Mouse (Mus musculus) embryonic facial prominence, embryonic 14.5 days (tissue): ENCODE data around the gene Myo1f. TPM values are rescaled to one million over a fixed set of nuclear protein-coding genes. Genes with fewer than 3 reads are reported as not detected.
A peak's percentile ranks its signal among the peaks of the same experiment; 100 is the strongest.

Source experiments
- ATAC-seq: fragments of 200-750 bp; cut with Nextera tagmentation; 2 replicates; pipeline ENCODE4 v1.8.0; 2017; ENCODE audit warnings: low read depth, moderate number of reproducible peaks, moderate TSS enrichment
- DNase-seq: peaks from one replicate; pipeline ENCODE4 v3.0.0-alpha.2; 2015; ENCODE audit warnings: low spot score
- H3K27ac ChIP-seq: fragments of 300-500 bp; sonication (generic); replicated peaks from 2 replicates; pipeline ENCODE4 v1.5.1; 2014; ENCODE audit warnings: low read depth, mild to moderate bottlenecking, low read length, moderate library complexity
- H3K27me3 ChIP-seq: fragments of 300-500 bp; sonication (generic); replicated peaks from 2 replicates; pipeline ENCODE4 v1.6.1; 2014; ENCODE audit warnings: low read length; ENCODE audit not compliant: control insufficient read depth, insufficient read depth
- H3K36me3 ChIP-seq: fragments of 300-500 bp; sonication (generic); 2 replicates; pipeline ENCODE4 v1.6.1; 2014; ENCODE audit warnings: low read length, mixed read lengths; ENCODE audit not compliant: control insufficient read depth, insufficient read depth
- H3K4me1 ChIP-seq: fragments of 300-500 bp; sonication (generic); 2 replicates; pipeline ENCODE4 v1.6.1; 2014; ENCODE audit warnings: antibody characterized with exemption, low read length; ENCODE audit not compliant: control insufficient read depth, insufficient read depth
- H3K4me2 ChIP-seq: fragments of 300-500 bp; sonication (generic); 2 replicates; pipeline ENCODE4 v1.6.1; 2014; ENCODE audit warnings: low read depth, mild to moderate bottlenecking, low read length, moderate library complexity, mixed read lengths
- H3K4me3 ChIP-seq: fragments of 300-500 bp; sonication (generic); 2 replicates; pipeline ENCODE4 v1.5.1; 2014; ENCODE audit warnings: low read depth, mild to moderate bottlenecking, low read length
- H3K9ac ChIP-seq: fragments of 300-500 bp; sonication (generic); 2 replicates; pipeline ENCODE4 v1.6.1; 2014; ENCODE audit warnings: low read depth, mild to moderate bottlenecking, low read length, moderate library complexity, mixed read lengths
- H3K9me3 ChIP-seq: fragments of 300-500 bp; sonication (generic); 2 replicates; pipeline ENCODE4 v1.6.1; 2016; ENCODE audit warnings: low read length; ENCODE audit not compliant: control insufficient read depth
- WGBS: fragments of 180-500 bp; shearing (Covaris S2); extraction: QIAGEN DNeasy Blood & Tissue Kit; methylation state at CpG from one replicate; pipeline ENCODE4 v1.1.7; 2014; 5-methylcytosine and 5-hydroxymethylcytosine counted together
- polyA plus RNA-seq: library from polyadenylated mRNA; unstranded; fragments of >200 nt; fragmentation: Nextera tagmentation; extraction: Ambion mirVana; gene quantifications from 2 replicates; pipeline ENCODE4 v1.2.1, GENCODE M21; 2014

Gene Myo1f
- polyA plus RNA-seq, 1 experiment from 2014 or later = 4.1 TPM

DNA sequence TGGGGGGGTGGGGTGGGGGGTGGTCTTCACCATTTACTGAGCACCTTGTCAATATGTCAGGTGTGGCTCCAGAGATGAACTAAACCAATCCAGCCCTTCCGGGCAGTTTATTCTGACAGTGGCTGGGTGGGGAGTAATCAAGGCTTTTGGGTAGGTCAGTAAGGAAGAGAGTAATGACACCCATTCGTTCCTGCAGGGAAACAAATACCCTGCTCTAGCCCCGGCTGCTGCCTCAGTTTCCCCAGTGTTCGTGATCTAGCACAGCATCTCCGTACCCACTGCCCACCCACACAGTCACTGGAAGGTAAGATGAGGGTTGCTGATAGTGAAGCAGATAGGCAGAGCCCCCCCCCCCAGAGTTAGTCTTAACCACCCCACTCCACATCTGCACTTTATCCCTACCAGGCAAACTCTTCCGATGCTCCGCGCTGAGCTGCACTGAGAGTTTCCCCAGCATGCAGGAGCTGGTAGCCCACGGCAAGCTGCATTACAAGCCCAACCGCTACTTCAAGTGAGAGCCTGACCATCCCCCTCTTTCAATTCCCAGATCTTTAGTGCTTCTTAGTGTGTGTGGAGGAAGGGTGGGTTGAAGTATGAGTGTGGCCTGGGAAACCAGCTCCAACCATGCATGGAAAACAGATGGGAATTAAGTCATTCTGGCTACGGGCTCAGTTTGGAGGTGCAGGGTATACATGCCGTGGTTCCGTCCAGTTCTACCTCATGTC is 74.8 kb downstream of the Myo1f start:
- no peaks in the 10 kb centered on the region for H3K9me3 ChIP-seq
- DNase-seq (peak; percentile 16), ATAC-seq (no peak)
- peak overlapping the region; percentile 65 for H3K4me2 ChIP-seq
- no peaks in the 10 kb centered on the region for H3K27me3 ChIP-seq
- H3K9ac ChIP-seq = peak overlapping the region; percentile 77; the same call in 1 of the 2 replicates
- peak overlapping the region; percentile 5; the same call in 1 of the 2 replicates for H3K4me3 ChIP-seq
- peaks cover 27% of the 10 kb centered on the region for H3K36me3 ChIP-seq
- peaks cover 17% of the 10 kb centered on the region for H3K4me1 ChIP-seq
- WGBS = 63% methylated on average over 13 of the region's 13 CpGs
- peak overlapping the region; percentile 96; the same call in 1 of the 2 replicates for H3K27ac ChIP-seq

DNA sequence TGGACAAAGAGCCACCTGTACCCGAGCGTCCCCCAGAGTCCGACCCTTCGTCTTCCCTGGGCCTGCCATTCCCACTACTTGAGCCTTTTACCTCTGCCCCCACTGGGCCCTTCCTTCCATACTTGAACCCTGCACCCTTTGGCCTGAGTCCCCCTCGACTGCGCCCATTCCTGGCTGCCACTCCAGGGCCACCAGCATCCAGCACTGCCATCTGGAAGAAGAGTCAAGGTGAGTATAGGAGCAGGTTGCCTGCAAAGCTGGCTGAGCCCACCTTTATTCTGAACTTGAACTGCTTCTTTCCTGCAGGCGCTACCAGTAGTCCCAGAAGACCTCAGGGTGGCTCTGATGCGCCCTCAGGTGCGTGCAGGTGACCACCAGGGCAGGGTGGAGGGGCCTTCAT is 75.7 kb downstream of the Myo1f start:
- DNase-seq (no peak), ATAC-seq (no peak)
- H3K9ac ChIP-seq = no peak overlapping the region

DNA sequence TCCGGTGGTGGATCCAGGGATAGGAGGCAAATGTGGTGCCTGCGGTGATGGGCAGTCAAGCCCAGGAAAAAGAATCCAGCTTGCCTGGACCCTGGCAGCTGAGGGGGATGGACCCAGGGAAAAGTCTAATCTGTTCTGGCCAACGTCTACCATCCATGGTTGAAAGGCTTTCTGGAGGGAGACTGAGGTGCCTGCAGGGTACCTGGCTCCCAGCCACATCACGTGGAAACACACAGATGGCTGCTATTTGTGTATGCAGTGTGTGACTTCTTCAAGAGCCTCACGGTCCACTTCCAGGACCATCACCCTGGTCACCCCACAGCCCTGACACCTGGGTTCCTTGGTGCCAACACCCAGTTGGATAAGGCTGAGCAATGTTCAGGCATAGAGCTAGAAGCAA is 76.3 kb downstream of the Myo1f start:
- Histone ChIP-seq H3K27ac (no peak overlapping the region), H3K4me1 (peaks cover 17% of the 10 kb centered on the region), H3K36me3 (peaks cover 27% of the 10 kb centered on the region), H3K9ac (no peak overlapping the region), H3K9me3 (no peaks in the 10 kb centered on the region), H3K4me2 (no peak overlapping the region), H3K4me3 (no peak overlapping the region), H3K27me3 (no peaks in the 10 kb centered on the region)
- ATAC-seq (no peak), DNase-seq (no peak)
- WGBS = 76% methylated on average over 5 of the region's 5 CpGs

More for the DNA sequence above, 75.7 kb downstream of the Myo1f start:
- Histone ChIP-seq H3K4me3 (no peak overlapping the region), H3K4me1 (peaks cover 17% of the 10 kb centered on the region), H3K27me3 (no peaks in the 10 kb centered on the region), H3K9me3 (no peaks in the 10 kb centered on the region), H3K27ac (no peak overlapping the region), H3K4me2 (no peak overlapping the region), H3K36me3 (peaks cover 27% of the 10 kb centered on the region)
- WGBS = 89% methylated on average over 9 of the region's 9 CpGs

DNA sequence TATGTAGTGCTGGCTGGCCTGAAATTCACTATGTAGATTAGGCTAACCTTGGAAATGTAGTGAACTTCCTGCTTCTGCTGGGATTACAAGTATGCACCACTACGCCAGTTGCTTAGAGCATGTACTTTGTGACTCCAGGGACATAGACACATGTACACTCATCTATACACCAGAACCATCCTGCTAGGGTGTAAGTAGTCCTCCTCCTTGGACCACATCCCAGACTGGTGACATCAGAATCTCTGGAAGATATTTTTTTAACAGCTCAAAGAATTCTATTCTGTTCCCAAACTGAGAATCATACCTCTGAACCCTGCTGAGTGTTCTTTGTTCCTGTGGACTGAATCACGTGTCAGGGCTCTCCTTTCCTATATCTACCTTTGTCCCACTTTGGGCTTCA is 81.5 kb downstream of the Myo1f start:
- Histone ChIP-seq H3K27me3 (no peaks in the 10 kb centered on the region), H3K4me1 (no peaks in the 10 kb centered on the region), H3K36me3 (peaks cover 7% of the 10 kb centered on the region)

DNA sequence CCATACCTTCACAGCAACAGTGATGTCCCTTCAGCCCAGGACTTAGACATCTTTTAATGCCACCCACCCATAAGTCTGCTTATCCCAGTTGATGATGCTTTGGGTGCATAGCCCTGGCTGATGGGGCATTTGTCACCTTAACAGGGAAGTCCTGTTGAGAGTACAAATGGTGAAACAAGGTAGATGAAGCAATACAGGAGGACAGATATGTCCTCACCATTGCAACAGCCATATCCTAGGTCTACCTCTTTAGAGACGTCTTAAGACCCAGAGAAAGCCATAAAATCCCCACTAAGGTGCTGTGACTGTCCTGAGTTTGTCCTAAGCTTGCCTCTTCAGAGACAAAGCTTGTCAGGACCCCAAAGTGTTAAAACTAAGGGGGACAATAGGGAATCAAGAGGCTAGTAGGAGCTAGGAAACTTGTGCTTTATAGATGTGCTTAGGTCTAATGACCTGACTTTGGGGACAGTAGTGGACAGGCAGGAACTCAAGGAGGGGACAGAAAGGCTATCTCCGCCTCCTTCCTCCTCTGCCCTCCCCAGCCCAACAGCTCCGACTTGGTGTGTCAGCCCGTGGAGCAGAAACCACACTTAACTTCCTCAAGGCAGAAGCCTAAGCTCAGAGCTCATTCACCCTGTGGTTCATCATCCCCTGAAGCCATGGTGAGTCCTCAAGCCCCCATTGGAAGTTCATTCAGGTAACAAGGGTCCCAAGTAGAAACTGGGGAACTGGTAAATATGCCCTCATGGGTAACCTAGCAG is 82.2 kb downstream of the Myo1f start, which contains the start of gene Pram1:
Pram1 (plus strand) TSS at position 541 of the 761 bp plus-strand sequence.
- Histone ChIP-seq H3K36me3 (peaks cover 6% of the 10 kb centered on the region), H3K27me3 (no peaks in the 10 kb centered on the region), H3K9me3 (no peaks in the 10 kb centered on the region), H3K4me1 (no peaks in the 10 kb centered on the region), H3K4me2 (no peak within 1 kb of the TSS), H3K27ac (no peak within 1 kb of the TSS), H3K9ac (no peak within 1 kb of the TSS), H3K4me3 (no peak within 1 kb of the TSS)
- ATAC-seq (no peak), DNase-seq (no peak)
- 91% methylated on average over 3 of the region's 4 CpGs for WGBS

More for the DNA sequence above, 81.5 kb downstream of the Myo1f start:
- H3K9me3 ChIP-seq = no peaks in the 10 kb centered on the region
- WGBS = 75% methylated on average over 2 of the region's 2 CpGs
- DNase-seq (peak; percentile 39), ATAC-seq (no peak)
- H3K27ac ChIP-seq = no peak overlapping the region
- no peak overlapping the region for H3K4me3 ChIP-seq
- no peak overlapping the region for H3K9ac ChIP-seq
- no peak overlapping the region for H3K4me2 ChIP-seq

DNA sequence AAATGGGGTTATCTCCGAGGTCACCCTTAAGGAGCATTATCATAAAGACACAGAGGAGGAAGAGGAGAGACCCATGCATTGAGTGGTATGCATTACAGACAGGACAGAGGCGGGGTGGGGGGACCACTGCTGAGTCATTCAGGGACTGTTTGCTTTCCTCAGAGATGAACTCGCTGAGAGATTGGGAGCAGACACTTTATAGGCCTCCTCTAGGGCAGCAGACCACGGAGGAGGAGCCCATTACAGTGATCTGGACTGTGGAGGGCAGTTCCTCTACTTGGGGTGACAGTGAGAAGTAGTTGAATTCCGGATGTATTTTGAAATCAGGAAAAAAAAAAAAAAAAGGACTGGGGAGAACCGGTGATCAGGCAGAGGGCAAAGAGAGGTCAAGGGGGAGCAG is 84.2 kb downstream of the Myo1f start:
- Histone ChIP-seq H3K36me3 (peaks cover 26% of the 10 kb centered on the region), H3K9ac (no peak overlapping the region), H3K4me3 (no peak overlapping the region), H3K4me2 (no peak overlapping the region), H3K9me3 (no peaks in the 10 kb centered on the region), H3K4me1 (no peaks in the 10 kb centered on the region), H3K27ac (no peak overlapping the region), H3K27me3 (no peaks in the 10 kb centered on the region)
- DNase-seq (no peak), ATAC-seq (no peak)
- WGBS = 60% methylated on average over 6 of the region's 6 CpGs

DNA sequence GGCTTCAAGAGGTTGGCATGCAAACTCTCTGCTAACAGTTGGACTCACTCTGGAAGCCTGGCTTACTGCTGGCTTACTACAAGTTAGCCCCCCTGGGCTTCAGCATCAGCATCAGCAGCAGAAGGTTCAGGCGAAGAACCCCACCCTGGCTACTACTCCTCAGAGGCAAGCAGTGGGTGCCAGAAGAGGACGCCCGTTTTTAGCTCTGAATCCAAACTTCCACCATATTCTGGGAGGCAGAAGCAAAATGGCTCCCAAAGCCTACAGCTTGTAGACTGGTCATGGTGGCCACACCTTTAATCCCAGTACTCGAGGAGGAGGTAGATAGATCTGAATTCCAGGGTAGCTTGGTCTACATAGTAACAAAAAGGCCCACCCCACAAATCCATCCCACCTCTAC is 88.6 kb downstream of the Myo1f start:
- WGBS = 100% methylated on average over 4 of the region's 4 CpGs
- Histone ChIP-seq H3K4me1 (no peaks in the 10 kb centered on the region), H3K9ac (no peak overlapping the region), H3K27me3 (no peaks in the 10 kb centered on the region), H3K4me3 (no peak overlapping the region), H3K27ac (no peak overlapping the region), H3K36me3 (peaks cover 67% of the 10 kb centered on the region), H3K9me3 (no peaks in the 10 kb centered on the region), H3K4me2 (no peak overlapping the region)
- no peak for DNase-seq
- ATAC-seq = no peak

DNA sequence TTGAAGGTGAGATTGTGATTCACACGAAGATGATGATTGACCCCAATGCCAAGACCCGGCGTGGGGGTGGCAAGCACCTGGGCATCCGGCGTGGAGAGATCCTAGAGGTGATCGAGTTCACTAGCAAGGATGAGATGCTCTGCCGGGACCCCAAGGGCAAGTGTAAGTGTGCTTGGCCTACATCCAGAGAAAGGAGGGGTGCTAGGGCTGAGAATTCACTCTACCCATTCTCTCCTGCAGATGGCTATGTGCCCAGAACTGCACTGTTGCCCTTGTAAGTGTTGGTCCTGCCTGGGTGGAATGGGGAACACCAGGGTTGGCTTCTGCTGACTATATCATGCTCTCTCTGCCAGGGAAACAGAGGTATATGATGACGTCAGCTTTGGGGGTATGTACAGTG is 89.6 kb downstream of the Myo1f start:
- Histone ChIP-seq H3K36me3 (peaks cover 77% of the 10 kb centered on the region), H3K27me3 (no peaks in the 10 kb centered on the region), H3K4me3 (no peak overlapping the region), H3K4me1 (no peaks in the 10 kb centered on the region), H3K4me2 (no peak overlapping the region), H3K9ac (no peak overlapping the region), H3K9me3 (no peaks in the 10 kb centered on the region), H3K27ac (no peak overlapping the region)
- no peak for DNase-seq
- WGBS = 98% methylated on average over 8 of the region's 8 CpGs
- no peak for ATAC-seq
